Mouse (Mus musculus): Measurements from ENCODE around the gene Dgkh. TPM values are rescaled to one million over a fixed set of nuclear protein-coding genes. Genes with fewer than 3 reads are reported as not detected.
A peak's percentile ranks its signal among the peaks of the same experiment; 100 is the strongest.

The Dgkh gene
- polyA plus RNA-seq, 1 experiment from 2014 or later, result 9.9 TPM

GRCm38 (mm10) chr14:78691926-78692487 lies 40.6 kb downstream of the Dgkh start:
- no peak overlapping the region for H3K4me3 ChIP-seq (replicated peaks)
- no peak overlapping the region for H3K9ac ChIP-seq (replicated peaks)
- H3K27ac ChIP-seq (replicated peaks), result no peak overlapping the region
- H3K4me1 ChIP-seq, result no peaks in the 10 kb centered on the region
- H3K27me3 ChIP-seq (replicated peaks), result no peaks in the 10 kb centered on the region
- no peaks in the 10 kb centered on the region for H3K36me3 ChIP-seq
- H3K9me3 ChIP-seq (replicated peaks), result no peaks in the 10 kb centered on the region
- ATAC-seq (ENCODE audit: low FRiP score), result no peak
- H3K4me2 ChIP-seq, result no peak overlapping the region
- 72% methylated on average over 5 of the region's 5 CpGs for WGBS

- 65% methylated on average over 1 of the region's 1 CpGs for WGBS
Observed at GRCm38 (mm10) chr14:78690883-78691282, 41.7 kb downstream of the Dgkh start.

GRCm38 (mm10) chr14:78690387-78690786 lies 42.2 kb downstream of the Dgkh start:
- Histone ChIP-seq H3K9ac (replicated peaks) (no peak overlapping the region), H3K9me3 (replicated peaks) (no peaks in the 10 kb centered on the region), H3K27me3 (replicated peaks) (no peaks in the 10 kb centered on the region), H3K36me3 (no peaks in the 10 kb centered on the region), H3K27ac (replicated peaks) (no peak overlapping the region), H3K4me2 (no peak overlapping the region), H3K4me3 (replicated peaks) (no peak overlapping the region), H3K4me1 (no peaks in the 10 kb centered on the region)
- ATAC-seq (ENCODE audit: low FRiP score), result no peak
- 85% methylated on average over 4 of the region's 4 CpGs for WGBS

More at GRCm38 (mm10) chr14:78690883-78691282, 41.7 kb downstream of the Dgkh start:
- ATAC-seq (ENCODE audit: low FRiP score), result no peak
- Histone ChIP-seq H3K27me3 (replicated peaks) (no peaks in the 10 kb centered on the region), H3K4me2 (no peak overlapping the region), H3K9ac (replicated peaks) (no peak overlapping the region), H3K4me1 (no peaks in the 10 kb centered on the region), H3K36me3 (no peaks in the 10 kb centered on the region), H3K27ac (replicated peaks) (no peak overlapping the region), H3K4me3 (replicated peaks) (no peak overlapping the region), H3K9me3 (replicated peaks) (no peaks in the 10 kb centered on the region)

- Histone ChIP-seq H3K9ac (replicated peaks) (no peak overlapping the region), H3K27ac (replicated peaks) (no peak overlapping the region), H3K36me3 (no peaks in the 10 kb centered on the region), H3K4me1 (no peaks in the 10 kb centered on the region), H3K27me3 (replicated peaks) (no peaks in the 10 kb centered on the region), H3K9me3 (replicated peaks) (no peaks in the 10 kb centered on the region), H3K4me3 (replicated peaks) (no peak overlapping the region), H3K4me2 (no peak overlapping the region)
- no peak for ATAC-seq (ENCODE audit: low FRiP score)
- 92% methylated on average over 9 of the region's 9 CpGs for WGBS
Observed at GRCm38 (mm10) chr14:78689950-78690349, 42.6 kb downstream of the Dgkh start.

GRCm38 (mm10) chr14:78687716-78688115 lies 44.9 kb downstream of the Dgkh start:
- H3K9me3 ChIP-seq (replicated peaks), result no peaks in the 10 kb centered on the region
- no peaks in the 10 kb centered on the region for H3K27me3 ChIP-seq (replicated peaks)
- WGBS, result 61% methylated on average over 4 of the region's 4 CpGs
- no peaks in the 10 kb centered on the region for H3K36me3 ChIP-seq
- no peak overlapping the region for H3K27ac ChIP-seq (replicated peaks)
- no peak overlapping the region for H3K4me3 ChIP-seq (replicated peaks)
- H3K9ac ChIP-seq (replicated peaks), result no peak overlapping the region
- ATAC-seq (ENCODE audit: low FRiP score), result no peak
- no peak overlapping the region for H3K4me2 ChIP-seq
- no peaks in the 10 kb centered on the region for H3K4me1 ChIP-seq

GRCm38 (mm10) chr14:78686701-78687100 lies 45.9 kb downstream of the Dgkh start:
- H3K27me3 ChIP-seq (replicated peaks), result no peaks in the 10 kb centered on the region
- H3K9me3 ChIP-seq (replicated peaks), result no peaks in the 10 kb centered on the region
- no peaks in the 10 kb centered on the region for H3K36me3 ChIP-seq
- ATAC-seq (ENCODE audit: low FRiP score), result no peak
- 96% methylated on average over 6 of the region's 6 CpGs for WGBS
- no peak overlapping the region for H3K27ac ChIP-seq (replicated peaks)
- H3K9ac ChIP-seq (replicated peaks), result no peak overlapping the region
- H3K4me3 ChIP-seq (replicated peaks), result no peak overlapping the region
- no peaks in the 10 kb centered on the region for H3K4me1 ChIP-seq
- no peak overlapping the region for H3K4me2 ChIP-seq

GRCm38 (mm10) chr14:78684171-78684570 lies 48.4 kb downstream of the Dgkh start:
- WGBS, result 83% methylated on average over 4 of the region's 4 CpGs
- no peak for ATAC-seq (ENCODE audit: low FRiP score)
- Histone ChIP-seq H3K4me1 (no peaks in the 10 kb centered on the region), H3K9ac (replicated peaks) (no peak overlapping the region), H3K36me3 (no peaks in the 10 kb centered on the region), H3K4me2 (no peak overlapping the region), H3K27me3 (replicated peaks) (no peaks in the 10 kb centered on the region), H3K4me3 (replicated peaks) (no peak overlapping the region), H3K27ac (replicated peaks) (no peak overlapping the region), H3K9me3 (replicated peaks) (no peaks in the 10 kb centered on the region)

GRCm38 (mm10) chr14:78678981-78679380 lies 53.6 kb downstream of the Dgkh start:
- Histone ChIP-seq H3K27me3 (replicated peaks) (no peaks in the 10 kb centered on the region), H3K36me3 (no peaks in the 10 kb centered on the region), H3K4me3 (replicated peaks) (no peak overlapping the region), H3K9me3 (replicated peaks) (no peaks in the 10 kb centered on the region), H3K4me1 (peaks cover 13% of the 10 kb centered on the region; the same call in 1 of the 2 replicates), H3K9ac (replicated peaks) (no peak overlapping the region; the same call in 1 of the 2 replicates), H3K27ac (replicated peaks) (peak overlapping the region; percentile 33), H3K4me2 (no peak overlapping the region)
- ATAC-seq (ENCODE audit: low FRiP score), result no peak
- 90% methylated on average over 3 of the region's 3 CpGs for WGBS

- Histone ChIP-seq H3K4me3 (replicated peaks) (no peak overlapping the region), H3K4me1 (peaks cover 13% of the 10 kb centered on the region; the same call in 1 of the 2 replicates), H3K9me3 (replicated peaks) (no peaks in the 10 kb centered on the region), H3K9ac (replicated peaks) (no peak overlapping the region), H3K27me3 (replicated peaks) (no peaks in the 10 kb centered on the region), H3K4me2 (peak overlapping the region; percentile 23), H3K27ac (replicated peaks) (peak overlapping the region; percentile 33), H3K36me3 (no peaks in the 10 kb centered on the region)
- ATAC-seq (ENCODE audit: low FRiP score), result peak; percentile 85
- 26% methylated on average over 7 of the region's 7 CpGs for WGBS
Observed at GRCm38 (mm10) chr14:78677852-78678588, 54.6 kb downstream of the Dgkh start.

- Histone ChIP-seq H3K36me3 (no peaks in the 10 kb centered on the region), H3K4me3 (replicated peaks) (no peak overlapping the region), H3K27me3 (replicated peaks) (no peaks in the 10 kb centered on the region), H3K9me3 (replicated peaks) (no peaks in the 10 kb centered on the region), H3K27ac (replicated peaks) (no peak overlapping the region), H3K9ac (replicated peaks) (no peak overlapping the region), H3K4me2 (no peak overlapping the region), H3K4me1 (peaks cover 13% of the 10 kb centered on the region; the same call in 1 of the 2 replicates)
- ATAC-seq (ENCODE audit: low FRiP score), result no peak
- WGBS, result 65% methylated on average over 6 of the region's 6 CpGs
Observed at GRCm38 (mm10) chr14:78676457-78676856, 56.1 kb downstream of the Dgkh start.

- Histone ChIP-seq H3K4me1 (peaks cover 13% of the 10 kb centered on the region; the same call in 1 of the 2 replicates), H3K9me3 (replicated peaks) (no peaks in the 10 kb centered on the region), H3K27ac (replicated peaks) (no peak overlapping the region), H3K4me2 (no peak overlapping the region), H3K4me3 (replicated peaks) (no peak overlapping the region), H3K27me3 (replicated peaks) (no peaks in the 10 kb centered on the region), H3K36me3 (no peaks in the 10 kb centered on the region), H3K9ac (replicated peaks) (no peak overlapping the region)
- no peak for ATAC-seq (ENCODE audit: low FRiP score)
- 86% methylated on average over 9 of the region's 9 CpGs for WGBS
Observed at GRCm38 (mm10) chr14:78674606-78675005, 58.0 kb downstream of the Dgkh start.

- H3K27me3 ChIP-seq (replicated peaks), result no peaks in the 10 kb centered on the region
Observed at GRCm38 (mm10) chr14:78669986-78670385, 62.6 kb downstream of the Dgkh start.

More at GRCm38 (mm10) chr14:78669986-78670385, 62.6 kb downstream of the Dgkh start:
- no peak overlapping the region for H3K9ac ChIP-seq (replicated peaks)
- 0 out of 2 replicates have a peak, but pooled peaks cover 5% of the 10 kb centered on the region for H3K4me1 ChIP-seq
- no peak for ATAC-seq (ENCODE audit: low FRiP score)
- H3K4me2 ChIP-seq, result no peak overlapping the region
- no peaks in the 10 kb centered on the region for H3K9me3 ChIP-seq (replicated peaks)
- no peak overlapping the region for H3K4me3 ChIP-seq (replicated peaks)
- H3K36me3 ChIP-seq, result no peaks in the 10 kb centered on the region
- WGBS, result 74% methylated on average over 10 of the region's 10 CpGs
- H3K27ac ChIP-seq (replicated peaks), result no peak overlapping the region

Data from neural tube, embryonic 15.5 days (tissue).